Mouse (Mus musculus): ENCODE data around the gene A430078G23Rik.

- TF ChIP-seq CTCF (IDR thresholded peaks at IDR 0.05; ENCODE audit: low read depth, low read length): no peak
- no peak for TF ChIP-seq POLR2AphosphoS5 (IDR thresholded peaks at IDR 0.05; ENCODE audit: insufficient replicate concordance, low read depth, low read length)
- TF ChIP-seq TAL1 (conservative IDR thresholded peaks at IDR 0.05; ENCODE audit: low read depth, low read length): no peak
- TF ChIP-seq GATA1 (IDR thresholded peaks at IDR 0.05; ENCODE audit: borderline replicate concordance, low read length): no peak
- TF ChIP-seq GATA2 (IDR thresholded peaks at IDR 0.05; ENCODE audit: borderline replicate concordance, low read depth, low read length): no peak
Measured at GRCm38 (mm10) chr8:3324253-3324652, 29.0 kb upstream of the A430078G23Rik start.

Data from G1E (cell line).